In the genomic region with DNA sequence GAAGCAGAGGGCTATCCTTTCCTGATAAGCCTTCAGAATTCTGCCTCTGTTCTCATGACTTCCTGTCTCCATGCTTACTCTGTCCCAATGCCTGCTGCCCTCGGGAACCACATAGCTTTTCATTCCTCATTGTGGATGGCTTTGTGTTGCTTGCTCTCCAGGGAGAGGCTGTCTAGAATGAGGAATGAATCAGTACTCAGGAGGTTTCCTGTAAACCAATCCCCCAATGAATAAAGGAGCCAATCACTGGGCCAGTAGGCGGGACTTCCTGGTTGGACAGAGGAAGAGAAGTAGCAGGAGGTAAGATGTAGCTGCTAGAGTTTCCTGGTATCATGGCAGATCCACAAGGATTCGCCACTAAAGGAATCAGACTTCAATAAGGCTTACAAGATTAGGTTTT, we compare ENCODE assay signal across 30 mouse cellular contexts. TPM values are rescaled to one million over a fixed set of nuclear protein-coding genes. Genes with fewer than 3 reads are reported as not detected.
DNase-seq lines count a peak whose midpoint lies in the region; ATAC-seq and TF ChIP-seq lines count a peak whose summit lies in the region.
"Had no signal": no experiment of that assay in that cellular context is flagged by ENCODE, and none has a peak within 500 bp of the region (broad histone marks: within the 10 kb centered on the region; RNA-seq: fewer than 3 reads in every experiment).

No protein-coding gene starts in this region.

- intact Hi-C loops in heart, postnatal 10 days (cut with DNase I): no loop called here

- no peak for TF ChIP-seq RAD21 in CH12.LX (IDR thresholded peaks at IDR 0.05; ENCODE audit: low read depth, low read length)

- DNase-seq in heart, postnatal 10 days: peak; percentile 13 to 44
- DNase-seq in 3T3-L1 (ENCODE audit: low read depth, low spot score) (peak; percentile 93), CH12.LX (ENCODE audit: extremely low read depth) (peak; percentile 16)
- peak; percentile 11 for DNase-seq in embryo, embryonic 10.5 days (ENCODE audit: low spot score)
- DNase-seq in right cerebral cortex, adult 18-20 months: no peak
- DNase-seq: cerebellum, adult 2 months; cerebellum, postnatal 36 days; gastrocnemius, postnatal 36 days; right cerebral cortex, postnatal 14 days; spleen, adult 18-20 months; thymus, adult 18-20 months had no signal

- H3K4me1 ChIP-seq in heart, embryonic 11.5 days (ENCODE audit: control insufficient read depth, insufficient read depth, low read length): no peaks in the 10 kb centered on the region
- no peaks in the 10 kb centered on the region for H3K4me1 ChIP-seq in CH12.LX (ENCODE audit: control insufficient read depth in 1 of 2, insufficient read depth in 2 of 2)
- H3K4me1 ChIP-seq in kidney, embryonic 14.5 days (ENCODE audit: control insufficient read depth, insufficient read depth, low read length): no peaks in the 10 kb centered on the region
- H3K4me1 ChIP-seq: embryonic facial prominence, embryonic 12.5 days; hindbrain, embryonic 12.5 days; kidney, embryonic 15.5 days; lung, embryonic 15.5 days; midbrain, embryonic 15.5 days; neural tube, embryonic 15.5 days had no signal

- TF ChIP-seq EP300 in CH12.LX (IDR thresholded peaks at IDR 0.05; ENCODE audit: low read length): no peak

- H3K9me3 ChIP-seq in heart, embryonic 11.5 days (replicated peaks; ENCODE audit: control insufficient read depth, low read length): no peaks in the 10 kb centered on the region
- no peaks in the 10 kb centered on the region for H3K9me3 ChIP-seq in CH12.LX (replicated peaks; ENCODE audit: low read length)
- no peaks in the 10 kb centered on the region for H3K9me3 ChIP-seq in kidney, embryonic 14.5 days (ENCODE audit: control insufficient read depth, low read length)
- H3K9me3 ChIP-seq: embryonic facial prominence, embryonic 12.5 days; heart, embryonic 13.5 days; hindbrain, embryonic 12.5 days; kidney, embryonic 15.5 days; lung, embryonic 15.5 days; midbrain, embryonic 15.5 days; neural tube, embryonic 15.5 days had no signal

- TF ChIP-seq CTCF in CH12.LX (conservative IDR thresholded peaks at IDR 0.05 in 1 of 2, IDR thresholded peaks at IDR 0.05 in 1 of 2; ENCODE audit: low read depth in 2 of 2, low read length in 2 of 2): no peak

- in situ Hi-C loops in CH12.LX (cut with MboI; ENCODE audit: low pct_ligation_motif_present, low pct_unique_long_range_greater_than_20kb, low sequenced_read_pairs): no loop called here

- H3K27ac ChIP-seq in heart, embryonic 11.5 days (ENCODE audit: low read depth, low read length): no peak overlapping the region
- H3K27ac ChIP-seq in CH12.LX (ENCODE audit: insufficient read depth, low read depth): no peak overlapping the region
- H3K27ac ChIP-seq in kidney, embryonic 14.5 days (ENCODE audit: low read depth, low read length): no peak overlapping the region
- H3K27ac ChIP-seq: embryonic facial prominence, embryonic 12.5 days; heart, embryonic 13.5 days; hindbrain, embryonic 12.5 days; kidney, embryonic 15.5 days; liver, embryonic 14.5 days; lung, embryonic 15.5 days; midbrain, embryonic 15.5 days; neural tube, embryonic 15.5 days had no signal

- H3K36me3 ChIP-seq in heart, embryonic 11.5 days (ENCODE audit: control insufficient read depth, insufficient read depth, low read length): no peaks in the 10 kb centered on the region
- no peaks in the 10 kb centered on the region for H3K36me3 ChIP-seq in CH12.LX (replicated peaks in 1 of 2; ENCODE audit: control insufficient read depth in 1 of 2, insufficient read depth in 1 of 2, low read length in 1 of 2)
- H3K36me3 ChIP-seq in kidney, embryonic 14.5 days (ENCODE audit: control insufficient read depth, insufficient read depth, low read length): no peaks in the 10 kb centered on the region
- H3K36me3 ChIP-seq: embryonic facial prominence, embryonic 12.5 days; heart, embryonic 13.5 days; hindbrain, embryonic 12.5 days; kidney, embryonic 15.5 days; lung, embryonic 15.5 days; midbrain, embryonic 15.5 days; neural tube, embryonic 15.5 days had no signal

- 73% methylated on average over 3 of the region's 3 CpGs for WGBS in heart, embryonic 11.5 days (ENCODE audit: insufficient replicate concordance)
- 80% methylated on average over 3 of the region's 3 CpGs for WGBS in kidney, embryonic 14.5 days

- H3K9ac ChIP-seq in heart, embryonic 11.5 days (ENCODE audit: low read depth, low read length): no peak overlapping the region
- H3K9ac ChIP-seq in CH12.LX (ENCODE audit: insufficient read depth, low read depth): no peak overlapping the region
- no peak overlapping the region for H3K9ac ChIP-seq in kidney, embryonic 14.5 days (ENCODE audit: low read depth, low read length)
- H3K9ac ChIP-seq: embryonic facial prominence, embryonic 12.5 days; heart, embryonic 13.5 days; hindbrain, embryonic 12.5 days; kidney, embryonic 15.5 days; liver, embryonic 14.5 days; lung, embryonic 15.5 days; midbrain, embryonic 15.5 days; neural tube, embryonic 15.5 days had no signal

- no peak for TF ChIP-seq POLR2A in CH12.LX (IDR thresholded peaks at IDR 0.05; ENCODE audit: low read depth, low read length)

- dilution Hi-C loops in CH12.LX (cut with MboI; ENCODE audit: extremely low pct_ligation_motif_present, extremely low pct_unique_long_range_greater_than_20kb, low sequenced_read_pairs): no loop called here

- no peak overlapping the region for H3K4me2 ChIP-seq in heart, embryonic 11.5 days
- H3K4me2 ChIP-seq in CH12.LX (ENCODE audit: insufficient read depth, low read depth, poor library complexity, severe bottlenecking): no peak overlapping the region
- no peak overlapping the region for H3K4me2 ChIP-seq in kidney, embryonic 14.5 days (replicated peaks; ENCODE audit: low read depth, low read length)
- H3K4me2 ChIP-seq: embryonic facial prominence, embryonic 12.5 days; heart, embryonic 13.5 days; hindbrain, embryonic 12.5 days; kidney, embryonic 15.5 days; lung, embryonic 15.5 days; midbrain, embryonic 15.5 days; neural tube, embryonic 15.5 days had no signal

- H3K4me3 ChIP-seq in heart, embryonic 11.5 days (ENCODE audit: low read depth, low read length): no peak overlapping the region
- H3K4me3 ChIP-seq in CH12.LX (replicated peaks in 1 of 3; ENCODE audit: low read depth in 2 of 3, low read length in 2 of 3, poor library complexity in 1 of 3): no peak overlapping the region
- no peak overlapping the region for H3K4me3 ChIP-seq in kidney, embryonic 14.5 days (ENCODE audit: low read length)
- H3K4me3 ChIP-seq: embryonic facial prominence, embryonic 12.5 days; erythroblast, embryonic 14.5 days; heart, embryonic 13.5 days; hindbrain, embryonic 12.5 days; kidney, embryonic 15.5 days; lung, embryonic 15.5 days; midbrain, embryonic 15.5 days; neural tube, embryonic 15.5 days had no signal

- H3K79me2 ChIP-seq in CH12.LX (replicated peaks; ENCODE audit: control insufficient read depth, extremely low read depth, insufficient read depth, poor library complexity, severe bottlenecking): no peaks in the 10 kb centered on the region

- no peak for ATAC-seq in heart, embryonic 11.5 days (replicated peaks; ENCODE audit: insufficient number of reproducible peaks, low FRiP score, low TSS enrichment)
- no peak for ATAC-seq in frontal cortex, adult (ENCODE audit: low TSS enrichment)
- no peak for ATAC-seq in kidney, embryonic 14.5 days (ENCODE audit: low FRiP score, low TSS enrichment)
- ATAC-seq: forebrain, embryonic 14.5 days; midbrain, embryonic 15.5 days had no signal

- H3K27me3 ChIP-seq in heart, embryonic 11.5 days (ENCODE audit: control insufficient read depth, insufficient read depth, low read length): no peaks in the 10 kb centered on the region
- H3K27me3 ChIP-seq in CH12.LX (replicated peaks): no peaks in the 10 kb centered on the region
- H3K27me3 ChIP-seq in kidney, embryonic 14.5 days (ENCODE audit: control insufficient read depth, insufficient read depth, low read length): no peaks in the 10 kb centered on the region
- H3K27me3 ChIP-seq: embryonic facial prominence, embryonic 12.5 days; heart, embryonic 13.5 days; hindbrain, embryonic 12.5 days; kidney, embryonic 15.5 days; lung, embryonic 15.5 days; midbrain, embryonic 15.5 days; neural tube, embryonic 15.5 days had no signal

TF ChIP-seq in CH12.LX, 34 proteins besides CTCF, POLR2A, EP300 and RAD21:
- TF ChIP-seq ELF1 (IDR thresholded peaks at IDR 0.05; ENCODE audit: low read depth, low read length) (peak; percentile 42; the same call in 1 of the 2 replicates), ZKSCAN1 (IDR thresholded peaks at IDR 0.05; ENCODE audit: borderline replicate concordance, low read depth, low read length) (no peak)

RNA-seq across cellular contexts. Expression of gene 1700057G04Rik, which starts 44.1 kb away (rescaled TPM):
- total RNA-seq in heart, postnatal 10 days (2021): not detected
- not detected in 2 replicates for polyA plus RNA-seq in heart, embryonic 11.5 days (2014; fragmentation: Nextera tagmentation; extraction: Ambion mirVana)
- not detected in 2 replicates for total RNA-seq in CH12.LX (2012; rRNA removed)
- total RNA-seq in CH12.LX (2014; rRNA removed): 0.41 TPM in 1 of 2 replicates, not detected in the other
- not detected in 2 replicates for polyA plus RNA-seq in CH12.LX (2012; ENCODE audit: insufficient read length, low read depth)
- not detected in 2 replicates for polyA plus RNA-seq in kidney, embryonic 14.5 days (2014; fragmentation: Nextera tagmentation; extraction: Ambion mirVana)
- total RNA-seq: adrenal gland, postnatal 4 days; gastrocnemius, postnatal 36 days; layer of hippocampus, postnatal 10 days had no signal
- polyA plus RNA-seq: cerebellum, adult 2 months; embryonic facial prominence, embryonic 12.5 days; erythroblast, embryonic 14.5 days; forebrain, embryonic 14.5 days; heart, embryonic 13.5 days; hindbrain, embryonic 12.5 days; intestine, embryonic 14.5 days; kidney, embryonic 15.5 days; large intestine, adult 2 months; limb, embryonic 14.5 days; liver, embryonic 14.5 days; lung, embryonic 15.5 days; midbrain, embryonic 15.5 days; neural tube, embryonic 15.5 days; urinary bladder, adult 2 months had no signal
